Mouse (Mus musculus) heart, postnatal 0 days (tissue): ENCODE measurements around the gene Cep112. TPM values are rescaled to one million over a fixed set of nuclear protein-coding genes. Genes with fewer than 3 reads are reported as not detected.

Experiments
- ATAC-seq: fragments of 200-750 bp; cut with Nextera tagmentation; 2 replicates; pipeline ENCODE4 v1.8.0; 2017; ENCODE audit warnings: low read depth, moderate number of reproducible peaks, moderate library complexity; ENCODE audit not compliant: insufficient read depth
- DNase-seq: peaks from one replicate; pipeline ENCODE4 v3.0.0-alpha.2; 2016; ENCODE audit warnings: low spot score
- H3K27ac ChIP-seq: fragments of 300-500 bp; sonication (generic); 2 replicates; pipeline ENCODE4 v1.5.1; 2014; ENCODE audit warnings: low read depth, mild to moderate bottlenecking
- H3K27me3 ChIP-seq: fragments of 300-500 bp; sonication (generic); 2 replicates; pipeline ENCODE4 v1.6.1; 2014; ENCODE audit warnings: low read length, mixed read lengths; ENCODE audit not compliant: control insufficient read depth, insufficient read depth
- H3K36me3 ChIP-seq: fragments of 300-500 bp; sonication (generic); replicated peaks from 2 replicates; pipeline ENCODE4 v1.6.1; 2014; ENCODE audit warnings: low read length, mixed read lengths; ENCODE audit not compliant: control insufficient read depth, insufficient read depth
- H3K4me1 ChIP-seq: fragments of 300-500 bp; sonication (generic); 2 replicates; pipeline ENCODE4 v1.6.1; 2014; ENCODE audit warnings: antibody characterized with exemption; ENCODE audit not compliant: control insufficient read depth, insufficient read depth
- H3K4me2 ChIP-seq: fragments of 300-500 bp; sonication (generic); 2 replicates; pipeline ENCODE4 v1.6.1; 2014; ENCODE audit warnings: low read depth, mild to moderate bottlenecking, low read length, moderate library complexity
- H3K4me3 ChIP-seq: fragments of 300-500 bp; sonication (generic); 2 replicates; pipeline ENCODE4 v1.5.1; 2014; ENCODE audit warnings: low read depth, low read length
- H3K9ac ChIP-seq: fragments of 300-500 bp; sonication (generic); replicated peaks from 2 replicates; pipeline ENCODE4 v1.6.1; 2014; ENCODE audit warnings: low read depth, low read length, mixed read lengths
- H3K9me3 ChIP-seq: fragments of 300-500 bp; sonication (generic); replicated peaks from 2 replicates; pipeline ENCODE4 v1.6.1; 2016; ENCODE audit warnings: low read length; ENCODE audit not compliant: control insufficient read depth
- CTCF ChIP-seq: IDR thresholded peaks from 2 replicates; pipeline ENCODE4 v1.5.1; 2016; ENCODE audit warnings: antibody characterized with exemption, control low read depth, low read depth
- EP300 ChIP-seq: IDR thresholded peaks from 2 replicates; pipeline ENCODE4 v1.6.1; 2016; ENCODE audit warnings: antibody characterized with exemption, low read depth
- WGBS: fragments of 180-500 bp; shearing (Covaris S2); extraction: QIAGEN DNeasy Blood & Tissue Kit; methylation state at CpG from one replicate; pipeline ENCODE4 v1.1.7; 2014; 5-methylcytosine and 5-hydroxymethylcytosine counted together
- polyA plus RNA-seq: library from polyadenylated mRNA; unstranded; fragments of >200 nt; fragmentation: Nextera tagmentation; extraction: Ambion mirVana; gene quantifications from 2 replicates; pipeline ENCODE4 v1.2.1, GENCODE M21; 2015
- total RNA-seq: library from RNA; depleted of rRNA; stranded (reverse); fragments of >200 nt; gene quantifications from 2 replicates; pipeline ENCODE4 v1.2.3, GENCODE M21; 2014; ENCODE audit warnings: low replicate concordance

Cep112 gene
- total and polyA plus RNA-seq, 2 experiments from 2014 or later: 1.2 to 5.8 TPM

DNA sequence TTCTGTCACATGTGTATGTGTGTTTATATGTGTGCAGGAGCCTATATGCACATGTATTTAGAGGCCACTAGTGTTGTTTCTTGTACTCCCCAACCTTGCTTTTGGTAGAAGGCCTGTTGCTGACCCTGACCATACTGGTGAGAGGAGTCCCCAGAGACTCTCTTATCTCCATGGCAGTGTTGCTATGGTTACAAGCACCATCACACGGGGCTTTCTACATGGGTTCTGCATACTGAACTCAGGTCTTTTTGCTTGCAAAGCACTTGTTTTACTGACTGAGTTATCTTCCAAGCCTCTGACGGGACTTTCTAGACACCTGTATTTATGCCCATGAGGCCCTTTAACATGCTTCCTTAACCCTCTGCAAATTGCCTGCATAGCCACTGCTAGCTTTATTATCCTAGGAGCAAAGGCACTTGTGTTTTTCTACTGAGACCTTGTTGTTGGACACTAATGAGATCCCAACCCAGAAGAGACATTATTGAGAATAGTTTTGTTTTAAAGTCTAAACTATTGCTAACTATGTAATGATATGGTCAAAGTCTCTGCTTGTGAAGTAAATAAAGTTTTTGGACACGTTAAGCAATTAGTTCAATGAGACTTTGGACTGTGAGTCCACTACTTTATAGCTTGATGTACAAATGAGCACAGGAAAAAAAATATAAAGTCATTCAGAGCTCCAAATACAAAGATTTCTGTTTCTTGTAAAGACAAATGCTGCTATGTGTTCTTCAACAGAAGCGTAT lies 39.9 kb upstream of the Cep112 start:
- Histone ChIP-seq H3K27me3 (no peaks in the 10 kb centered on the region), H3K27ac (no peak overlapping the region), H3K9ac (no peak overlapping the region), H3K4me2 (no peak overlapping the region), H3K36me3 (no peaks in the 10 kb centered on the region), H3K4me1 (no peaks in the 10 kb centered on the region), H3K9me3 (no peaks in the 10 kb centered on the region), H3K4me3 (no peak overlapping the region)
- WGBS: 58% methylated on average over 4 of the region's 4 CpGs
- no peak for TF ChIP-seq EP300
- no peak for TF ChIP-seq CTCF
- DNase-seq (no peak), ATAC-seq (no peak)

DNA sequence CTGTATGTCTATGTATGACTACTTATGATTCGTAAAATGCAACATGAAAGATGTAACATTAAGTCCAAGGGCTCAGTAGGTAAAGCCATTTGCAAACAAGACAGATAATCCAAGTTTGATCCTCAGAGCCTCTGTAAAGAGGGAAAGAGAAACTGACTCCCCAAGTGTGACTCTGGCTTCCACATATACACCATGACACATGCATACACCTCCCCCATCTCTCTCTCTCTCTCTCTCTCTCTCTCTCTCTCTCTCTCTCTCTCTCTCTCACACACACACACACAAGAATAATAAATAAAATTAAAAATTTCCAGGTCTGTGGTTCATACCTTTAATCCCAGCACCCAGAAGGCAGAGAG lies 39.3 kb upstream of the Cep112 start:
- 94% methylated on average over 1 of the region's 1 CpGs for WGBS
- Histone ChIP-seq H3K36me3 (no peaks in the 10 kb centered on the region), H3K27me3 (no peaks in the 10 kb centered on the region), H3K4me1 (no peaks in the 10 kb centered on the region), H3K4me3 (no peak overlapping the region), H3K4me2 (no peak overlapping the region), H3K9me3 (no peaks in the 10 kb centered on the region), H3K9ac (no peak overlapping the region), H3K27ac (no peak overlapping the region)
- DNase-seq (no peak), ATAC-seq (no peak)
- TF ChIP-seq EP300 (no peak), CTCF (no peak)

DNA sequence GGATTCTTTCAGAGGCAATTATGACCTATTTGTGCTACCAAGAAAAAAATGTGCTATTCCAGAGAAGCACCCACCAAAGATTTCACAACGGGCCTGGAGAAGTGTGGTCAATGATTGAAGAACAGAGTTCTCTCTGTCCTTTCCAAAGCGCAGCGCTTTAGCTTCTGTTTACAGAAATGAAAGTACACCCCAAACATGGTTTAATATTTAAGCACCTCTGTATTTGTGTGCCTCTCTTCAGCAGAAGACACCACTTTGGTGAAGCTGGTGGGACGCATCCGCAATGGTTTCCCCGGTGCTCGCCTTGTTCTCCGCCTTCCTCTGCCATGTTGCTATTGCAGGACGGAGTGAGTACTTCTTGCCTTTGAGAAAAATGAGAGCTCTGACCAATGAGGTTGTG lies 29.9 kb upstream of the Cep112 start:
- Histone ChIP-seq H3K9me3 (no peaks in the 10 kb centered on the region), H3K36me3 (no peaks in the 10 kb centered on the region), H3K4me1 (no peaks in the 10 kb centered on the region), H3K4me3 (no peak overlapping the region), H3K27ac (no peak overlapping the region), H3K4me2 (no peak overlapping the region), H3K27me3 (no peaks in the 10 kb centered on the region), H3K9ac (no peak overlapping the region)
- DNase-seq (no peak), ATAC-seq (no peak)
- WGBS: 95% methylated on average over 9 of the region's 9 CpGs
- TF ChIP-seq EP300: no peak
- no peak for TF ChIP-seq CTCF

DNA sequence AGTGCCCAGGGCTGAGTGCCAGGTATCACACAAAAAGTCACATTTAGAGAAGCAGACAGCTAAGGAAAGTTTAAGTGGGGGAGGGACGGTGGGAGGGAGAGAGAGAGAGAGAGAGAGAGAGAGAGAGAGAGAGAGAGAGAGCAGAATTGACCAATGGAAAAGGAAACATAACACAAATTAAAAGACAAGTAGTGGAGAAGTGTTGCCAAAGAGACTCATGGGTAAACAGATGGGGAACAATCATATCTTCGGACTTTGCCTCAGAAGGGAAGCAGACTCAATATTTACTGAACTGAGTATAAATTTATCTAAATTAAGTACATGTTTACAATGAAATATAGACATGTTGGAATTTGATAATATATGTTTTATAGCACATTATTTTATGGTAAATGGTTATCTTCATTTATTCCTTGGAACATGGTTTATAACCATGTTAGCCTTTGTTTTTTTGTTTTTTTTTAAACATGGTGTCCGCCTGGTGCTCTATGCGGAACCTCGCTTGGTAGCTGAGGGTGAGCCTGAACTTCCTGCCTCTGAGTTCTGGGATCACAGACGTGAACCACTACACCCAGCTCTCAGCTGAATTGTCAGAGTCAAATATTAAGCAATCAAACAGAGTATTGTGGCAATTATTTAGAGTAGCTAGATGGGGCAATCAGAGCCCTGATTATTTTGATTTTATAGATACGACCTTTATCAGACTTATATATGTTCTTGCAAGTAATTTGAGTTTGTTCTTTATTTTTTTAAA lies 28.7 kb upstream of the Cep112 start:
- DNase-seq (no peak), ATAC-seq (no peak)
- TF ChIP-seq EP300 (no peak), CTCF (no peak)
- WGBS: 74% methylated on average over 7 of the region's 7 CpGs
- H3K9ac ChIP-seq: no peak overlapping the region
- H3K9me3 ChIP-seq: no peaks in the 10 kb centered on the region
- H3K4me1 ChIP-seq: no peaks in the 10 kb centered on the region
- no peaks in the 10 kb centered on the region for H3K36me3 ChIP-seq
- H3K4me2 ChIP-seq: no peak overlapping the region
- H3K27me3 ChIP-seq: no peaks in the 10 kb centered on the region
- no peak overlapping the region for H3K4me3 ChIP-seq
- H3K27ac ChIP-seq: no peak overlapping the region

DNA sequence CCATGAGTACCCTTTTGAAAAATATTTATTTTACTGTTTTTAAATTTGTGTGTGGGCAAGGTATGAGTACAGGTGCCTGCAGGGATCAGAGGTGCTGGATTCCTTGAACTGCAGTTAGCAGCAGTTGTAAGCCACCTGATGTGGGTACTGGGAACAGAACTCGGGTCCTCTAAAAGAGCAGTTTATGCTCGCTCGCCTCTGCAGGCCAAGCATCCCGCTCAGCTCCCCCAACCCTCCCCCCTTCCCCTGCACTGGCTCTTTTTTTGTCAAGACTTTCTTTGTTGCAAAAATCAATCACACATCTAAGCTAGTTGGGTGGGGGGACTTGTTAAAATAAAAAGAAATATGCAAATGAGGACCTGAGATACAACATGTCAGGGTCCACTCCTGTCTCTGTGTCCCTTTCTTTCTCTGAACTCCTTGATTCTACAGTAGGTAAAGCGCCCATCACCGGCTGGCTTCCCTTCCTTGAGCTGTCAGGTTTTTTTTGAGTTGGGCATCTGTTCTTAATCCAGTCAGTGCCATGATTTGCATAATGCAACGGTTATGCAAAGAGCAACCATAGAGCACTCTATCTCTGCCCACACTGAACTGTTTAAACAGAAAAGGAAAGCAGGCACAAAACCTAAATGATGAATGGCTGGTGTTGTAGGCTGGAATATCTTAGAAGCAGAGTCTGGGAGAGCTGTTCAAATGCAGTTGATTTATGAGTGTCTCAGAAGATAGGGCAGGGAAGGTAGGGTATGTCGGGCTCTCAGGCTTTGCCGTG lies 14.9 kb upstream of the Cep112 start:
- 78% methylated on average over 7 of the region's 9 CpGs for WGBS

More for the DNA sequence above, 14.9 kb upstream of the Cep112 start:
- Histone ChIP-seq H3K4me2 (no peak overlapping the region), H3K9ac (no peak overlapping the region), H3K27ac (no peak overlapping the region), H3K4me1 (no peaks in the 10 kb centered on the region), H3K36me3 (no peaks in the 10 kb centered on the region), H3K27me3 (no peaks in the 10 kb centered on the region), H3K4me3 (no peak overlapping the region), H3K9me3 (no peaks in the 10 kb centered on the region)
- TF ChIP-seq EP300: no peak
- TF ChIP-seq CTCF: no peak
- no peak for DNase-seq
- no peak for ATAC-seq
